Mouse (Mus musculus): ENCODE results near the gene Tspan32. TPM values are rescaled to one million over a fixed set of nuclear protein-coding genes. Genes with fewer than 3 reads are reported as not detected.

The Tspan32 gene
- polyA plus RNA-seq, 1 experiment: not detected

DNA sequence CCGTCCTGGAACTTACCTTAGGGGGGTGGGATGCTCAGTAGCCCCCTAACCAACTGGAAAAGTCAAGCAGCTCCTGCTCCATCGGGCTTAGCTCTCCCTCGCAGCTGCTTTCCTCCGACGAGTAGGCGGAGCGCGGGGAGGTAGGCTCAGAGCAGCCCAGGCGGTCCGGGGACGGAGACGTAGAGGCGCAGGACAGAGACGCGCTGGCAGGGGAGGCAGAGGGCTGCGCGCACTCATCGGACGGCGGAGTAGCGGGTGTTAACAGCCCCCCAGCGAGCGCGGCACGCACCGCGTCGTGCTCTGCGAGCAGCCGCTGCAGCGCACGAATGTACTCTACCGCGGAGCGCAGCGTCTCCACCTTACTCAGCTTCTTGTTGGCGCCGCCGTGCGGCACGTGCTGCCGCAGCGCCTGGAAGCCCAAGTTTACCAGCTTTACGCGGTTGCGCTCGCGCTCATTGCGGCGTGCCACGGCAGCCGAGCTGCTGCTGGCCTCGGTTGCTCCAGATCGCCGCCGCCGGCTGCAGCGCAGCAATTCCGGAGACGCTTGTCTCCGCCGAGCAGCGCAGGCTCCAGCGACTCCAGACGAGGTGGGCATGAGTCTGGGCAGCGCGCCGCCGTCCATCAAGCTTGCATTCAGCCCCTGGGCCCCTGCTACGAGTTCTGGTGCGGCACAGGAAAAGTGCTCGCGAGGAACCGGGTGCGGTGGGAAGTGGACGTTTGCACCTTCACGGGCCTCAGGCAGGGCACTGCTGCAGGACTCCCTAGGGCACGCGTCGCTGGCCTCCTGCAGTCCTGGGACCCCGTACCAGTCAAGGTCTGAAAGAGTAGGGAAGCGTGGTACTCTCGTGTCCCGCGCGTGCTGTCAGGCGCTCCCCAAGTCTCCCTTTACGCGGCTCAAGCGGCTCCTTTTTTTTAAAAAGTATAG lies 36.7 kb upstream of the Tspan32 start:
- H3K4me1 ChIP-seq (ENCODE audit: control insufficient read depth, insufficient read depth, low read length): peaks cover 2% of the 10 kb centered on the region
- peak overlapping the region; percentile 65 for H3K4me3 ChIP-seq (ENCODE audit: low read depth, low read length)
- H3K27ac ChIP-seq (ENCODE audit: insufficient read depth, low read length): no peak overlapping the region
- no peaks in the 10 kb centered on the region for H3K36me3 ChIP-seq (ENCODE audit: control insufficient read depth, insufficient read depth, low read length, poor library complexity, severe bottlenecking)
- TF ChIP-seq EP300 (IDR thresholded peaks at IDR 0.05; ENCODE audit: insufficient read depth, low read depth, low read length) (no peak), CTCF (IDR thresholded peaks at IDR 0.05; ENCODE audit: low read depth, low read length) (no peak), POLR2A (IDR thresholded peaks at IDR 0.05; ENCODE audit: insufficient read depth, low read length) (no peak)
- H3K9ac ChIP-seq (ENCODE audit: low read depth, poor library complexity, severe bottlenecking): peak overlapping the region; percentile 20
- no peaks in the 10 kb centered on the region for H3K27me3 ChIP-seq (ENCODE audit: control insufficient read depth, insufficient read depth, low read length, poor library complexity, severe bottlenecking)
- H3K9me3 ChIP-seq (replicated peaks; ENCODE audit: control insufficient read depth, insufficient read depth, low read length, poor library complexity, severe bottlenecking): no peaks in the 10 kb centered on the region

GRCm38 (mm10) chr7:142968809-142969511 lies 35.9 kb upstream of the Tspan32 start, which contains the start of gene Ascl2:
Gene Ascl2, minus strand, starts transcription at chr7:142969264.
- no peaks in the 10 kb centered on the region for H3K27me3 ChIP-seq (ENCODE audit: control insufficient read depth, insufficient read depth, low read length, poor library complexity, severe bottlenecking)
- TF ChIP-seq CTCF (IDR thresholded peaks at IDR 0.05; ENCODE audit: low read depth, low read length): no peak
- no peak for TF ChIP-seq POLR2A (IDR thresholded peaks at IDR 0.05; ENCODE audit: insufficient read depth, low read length)
- TF ChIP-seq EP300 (IDR thresholded peaks at IDR 0.05; ENCODE audit: insufficient read depth, low read depth, low read length): no peak
- H3K4me1 ChIP-seq (ENCODE audit: control insufficient read depth, insufficient read depth, low read length): peaks cover 2% of the 10 kb centered on the region
- H3K27ac ChIP-seq (ENCODE audit: insufficient read depth, low read length): no peak within 1 kb of the TSS
- H3K36me3 ChIP-seq (ENCODE audit: control insufficient read depth, insufficient read depth, low read length, poor library complexity, severe bottlenecking): no peaks in the 10 kb centered on the region
- H3K9me3 ChIP-seq (replicated peaks; ENCODE audit: control insufficient read depth, insufficient read depth, low read length, poor library complexity, severe bottlenecking): no peaks in the 10 kb centered on the region
- peak within 1 kb of the TSS; percentile 65 for H3K4me3 ChIP-seq (ENCODE audit: low read depth, low read length)
- peak within 1 kb of the TSS; percentile 20 for H3K9ac ChIP-seq (ENCODE audit: low read depth, poor library complexity, severe bottlenecking)

GRCm38 (mm10) chr7:142981908-142982307 lies 22.9 kb upstream of the Tspan32 start:
- Histone ChIP-seq H3K9me3 (replicated peaks; ENCODE audit: control insufficient read depth, insufficient read depth, low read length, poor library complexity, severe bottlenecking) (no peaks in the 10 kb centered on the region), H3K27me3 (ENCODE audit: control insufficient read depth, insufficient read depth, low read length, poor library complexity, severe bottlenecking) (no peaks in the 10 kb centered on the region), H3K36me3 (ENCODE audit: control insufficient read depth, insufficient read depth, low read length, poor library complexity, severe bottlenecking) (no peaks in the 10 kb centered on the region), H3K4me3 (ENCODE audit: low read depth, low read length) (no peak overlapping the region), H3K4me1 (ENCODE audit: control insufficient read depth, insufficient read depth, low read length) (no peaks in the 10 kb centered on the region), H3K27ac (ENCODE audit: insufficient read depth, low read length) (no peak overlapping the region), H3K9ac (ENCODE audit: low read depth, poor library complexity, severe bottlenecking) (no peak overlapping the region)
- TF ChIP-seq POLR2A (IDR thresholded peaks at IDR 0.05; ENCODE audit: insufficient read depth, low read length) (no peak), EP300 (IDR thresholded peaks at IDR 0.05; ENCODE audit: insufficient read depth, low read depth, low read length) (no peak), CTCF (IDR thresholded peaks at IDR 0.05; ENCODE audit: low read depth, low read length) (no peak)

DNA sequence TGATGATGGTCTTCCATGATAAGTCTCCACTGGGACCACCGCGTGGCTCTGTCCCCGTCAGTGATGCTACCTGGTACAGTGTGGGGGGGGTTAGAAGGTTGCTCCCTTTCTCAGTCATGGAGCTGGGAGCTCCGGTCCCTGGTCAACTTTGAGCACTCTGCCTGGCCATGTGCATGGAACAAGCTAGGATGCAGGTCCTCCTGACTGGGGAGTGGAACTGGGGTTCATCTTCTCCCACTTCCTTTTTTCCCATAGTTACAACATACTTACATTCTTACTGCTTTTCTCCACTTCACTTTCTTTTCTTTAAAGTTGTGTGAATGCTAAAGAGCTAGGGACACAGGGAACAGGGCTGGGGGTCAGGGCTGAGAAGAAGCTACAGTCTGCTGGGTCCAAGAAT lies 19.7 kb upstream of the Tspan32 start:
- TF ChIP-seq POLR2A (IDR thresholded peaks at IDR 0.05; ENCODE audit: insufficient read depth, low read length): no peak
- no peak for TF ChIP-seq CTCF (IDR thresholded peaks at IDR 0.05; ENCODE audit: low read depth, low read length)
- TF ChIP-seq EP300 (IDR thresholded peaks at IDR 0.05; ENCODE audit: insufficient read depth, low read depth, low read length): no peak

DNA sequence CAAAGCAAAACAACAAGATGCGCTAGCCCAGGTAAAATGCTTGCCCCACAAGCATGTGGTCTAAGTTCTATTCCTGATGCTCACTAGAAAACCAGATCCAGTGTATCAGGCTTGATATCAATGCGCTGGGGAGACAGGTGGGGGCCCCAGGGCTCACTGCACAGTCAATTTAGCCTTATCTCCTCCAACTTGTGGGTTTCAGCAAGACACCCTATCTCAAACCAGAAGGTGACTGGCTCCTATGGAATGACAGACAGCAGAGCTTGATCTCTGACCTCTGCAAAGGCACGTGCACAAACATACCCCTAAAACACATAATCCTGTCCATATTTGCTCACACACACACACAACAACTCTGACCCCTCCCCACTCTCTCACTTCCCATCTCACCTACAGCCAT lies 17.1 kb upstream of the Tspan32 start:
- no peaks in the 10 kb centered on the region for H3K4me1 ChIP-seq (ENCODE audit: control insufficient read depth, insufficient read depth, low read length)
- H3K4me3 ChIP-seq (ENCODE audit: low read depth, low read length): no peak overlapping the region
- H3K36me3 ChIP-seq (ENCODE audit: control insufficient read depth, insufficient read depth, low read length, poor library complexity, severe bottlenecking): no peaks in the 10 kb centered on the region
- H3K9ac ChIP-seq (ENCODE audit: low read depth, poor library complexity, severe bottlenecking): no peak overlapping the region
- no peaks in the 10 kb centered on the region for H3K27me3 ChIP-seq (ENCODE audit: control insufficient read depth, insufficient read depth, low read length, poor library complexity, severe bottlenecking)
- no peak overlapping the region for H3K27ac ChIP-seq (ENCODE audit: insufficient read depth, low read length)
- no peak for TF ChIP-seq EP300 (IDR thresholded peaks at IDR 0.05; ENCODE audit: insufficient read depth, low read depth, low read length)
- no peaks in the 10 kb centered on the region for H3K9me3 ChIP-seq (replicated peaks; ENCODE audit: control insufficient read depth, insufficient read depth, low read length, poor library complexity, severe bottlenecking)

More for the DNA sequence above, 19.7 kb upstream of the Tspan32 start:
- Histone ChIP-seq H3K27me3 (ENCODE audit: control insufficient read depth, insufficient read depth, low read length, poor library complexity, severe bottlenecking) (no peaks in the 10 kb centered on the region), H3K9ac (ENCODE audit: low read depth, poor library complexity, severe bottlenecking) (no peak overlapping the region), H3K4me3 (ENCODE audit: low read depth, low read length) (no peak overlapping the region), H3K9me3 (replicated peaks; ENCODE audit: control insufficient read depth, insufficient read depth, low read length, poor library complexity, severe bottlenecking) (no peaks in the 10 kb centered on the region), H3K36me3 (ENCODE audit: control insufficient read depth, insufficient read depth, low read length, poor library complexity, severe bottlenecking) (no peaks in the 10 kb centered on the region), H3K4me1 (ENCODE audit: control insufficient read depth, insufficient read depth, low read length) (no peaks in the 10 kb centered on the region), H3K27ac (ENCODE audit: insufficient read depth, low read length) (no peak overlapping the region)

DNA sequence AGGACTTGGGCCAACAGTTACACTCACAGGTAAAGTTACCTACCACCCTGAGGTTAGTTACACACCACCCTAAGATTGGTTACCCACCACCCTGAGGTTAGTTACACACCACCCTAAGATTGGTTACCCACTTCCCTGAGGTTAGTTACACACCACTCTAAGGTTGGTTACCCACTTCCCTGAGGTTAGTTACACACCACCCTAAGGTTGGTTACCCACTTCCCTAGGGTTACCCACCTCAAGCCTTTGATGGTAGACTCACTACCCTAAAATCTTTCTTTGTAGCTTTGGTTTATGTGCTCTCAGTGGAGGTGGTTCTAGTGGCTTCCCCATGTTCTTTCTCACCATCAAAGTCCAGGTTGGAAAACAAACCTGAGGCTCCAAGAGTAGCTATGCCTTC lies 9.8 kb upstream of the Tspan32 start:
- Histone ChIP-seq H3K9me3 (replicated peaks; ENCODE audit: control insufficient read depth, insufficient read depth, low read length, poor library complexity, severe bottlenecking) (no peaks in the 10 kb centered on the region), H3K36me3 (ENCODE audit: control insufficient read depth, insufficient read depth, low read length, poor library complexity, severe bottlenecking) (no peaks in the 10 kb centered on the region), H3K27me3 (ENCODE audit: control insufficient read depth, insufficient read depth, low read length, poor library complexity, severe bottlenecking) (no peaks in the 10 kb centered on the region), H3K9ac (ENCODE audit: low read depth, poor library complexity, severe bottlenecking) (no peak overlapping the region), H3K4me3 (ENCODE audit: low read depth, low read length) (no peak overlapping the region), H3K4me1 (ENCODE audit: control insufficient read depth, insufficient read depth, low read length) (no peaks in the 10 kb centered on the region), H3K27ac (ENCODE audit: insufficient read depth, low read length) (no peak overlapping the region)
- TF ChIP-seq POLR2A (IDR thresholded peaks at IDR 0.05; ENCODE audit: insufficient read depth, low read length) (no peak), EP300 (IDR thresholded peaks at IDR 0.05; ENCODE audit: insufficient read depth, low read depth, low read length) (no peak), CTCF (IDR thresholded peaks at IDR 0.05; ENCODE audit: low read depth, low read length) (no peak)
